Mouse (Mus musculus): ENCODE results near the gene Nek7.

DNA sequence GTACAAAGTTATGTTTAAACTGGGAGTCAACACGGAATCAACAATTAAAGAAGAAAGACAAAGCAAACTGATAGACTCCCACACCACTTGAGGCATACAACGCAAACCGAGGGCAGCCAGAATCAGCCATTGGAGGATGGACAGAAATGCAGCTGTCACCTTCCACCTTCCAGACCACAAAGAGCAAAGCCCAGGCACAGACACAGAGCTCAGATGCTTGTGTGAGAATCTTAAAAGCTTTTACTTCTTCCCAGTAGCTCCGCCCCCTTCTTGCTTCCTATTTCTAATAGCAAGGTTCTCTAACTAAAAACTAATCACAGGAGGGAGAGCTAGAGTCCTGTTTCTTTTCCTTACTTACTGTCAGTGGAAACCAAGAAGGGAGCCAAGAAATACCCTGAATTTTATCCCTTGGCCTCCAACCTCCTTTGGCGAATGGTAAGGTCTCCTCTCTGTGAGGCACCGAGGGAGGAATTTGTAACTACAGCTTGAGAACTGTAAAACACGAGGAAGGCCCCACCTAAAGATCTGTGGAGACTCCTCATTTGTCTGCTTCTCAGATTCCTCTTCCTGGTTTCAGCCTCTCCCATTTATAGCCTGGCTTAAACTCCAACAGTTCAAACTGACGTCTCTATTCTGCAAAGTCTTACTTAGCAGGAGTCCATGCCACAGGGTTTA is 78.3 kb downstream of the Nek7 start:
- TF ChIP-seq POLR2A (IDR thresholded peaks at IDR 0.05; ENCODE audit: borderline replicate concordance, extremely low read depth, insufficient read depth, insufficient read length, poor library complexity, severe bottlenecking) (no peak), CTCF (IDR thresholded peaks at IDR 0.05; ENCODE audit: borderline replicate concordance, extremely low read depth, insufficient read depth, insufficient read length) (no peak)

Data from brain, embryonic 14.5 days (tissue).